Mouse (Mus musculus) left cerebral cortex, adult 6 months (tissue): ENCODE measurements around the gene 1700001P01Rik. TPM values are rescaled to one million over a fixed set of nuclear protein-coding genes. Genes with fewer than 3 reads are reported as not detected.

Source experiments
- long read RNA-seq, 2 experiments: library from polyadenylated mRNA; unstranded; transcript quantifications; one replicate each; pipeline ENCODE4 v2.0.0; 2019 to 2020
- polyA plus RNA-seq: library from polyadenylated mRNA; unstranded; fragments of <200 nt; fragmentation: Nextera tagmentation; gene quantifications from 2 replicates; pipeline ENCODE4 v1.2.3, GENCODE M21; 2021

1700001P01Rik gene
- polyA plus RNA-seq: 0.40 TPM in 1 of 2 replicates, not detected in the other
- long read RNA-seq, experiment 1: 0 reads
- long read RNA-seq, experiment 2: 0 reads

DNA sequence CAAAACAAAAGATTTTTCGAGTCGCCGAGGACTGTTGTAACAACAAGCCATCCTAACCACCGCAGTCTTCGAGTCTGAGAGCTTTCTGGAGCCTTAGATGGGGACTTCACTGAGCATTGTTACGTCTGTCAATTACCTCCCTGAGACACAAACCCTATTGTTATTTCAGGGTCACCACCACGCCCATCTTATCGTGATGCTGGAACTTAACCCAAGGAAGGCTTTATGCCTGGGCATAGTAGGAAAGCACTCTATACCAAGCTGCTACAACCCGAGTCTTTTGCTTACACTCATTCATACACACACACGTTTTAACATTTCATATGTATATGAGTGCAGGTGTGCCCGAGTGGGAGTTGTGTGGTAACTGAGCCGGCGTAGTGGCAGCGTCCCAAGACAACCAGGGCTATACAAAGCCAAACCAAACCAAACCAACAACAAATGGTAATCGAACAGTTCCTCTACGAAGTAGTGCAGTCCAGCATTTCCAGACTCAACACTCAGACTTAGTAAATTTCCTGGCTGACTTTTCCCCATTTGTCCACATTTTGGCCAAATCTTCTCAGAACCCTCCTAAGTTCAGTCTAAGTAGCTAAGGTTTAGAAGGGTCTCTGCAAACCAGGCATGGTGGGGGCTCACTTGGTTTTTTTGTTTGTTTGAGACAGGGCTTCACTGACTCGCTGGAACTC, at the start of gene 1700001P01Rik:
Gene 1700001P01Rik, minus strand, starts transcription at position 111 of the 689 bp plus-strand sequence.

DNA sequence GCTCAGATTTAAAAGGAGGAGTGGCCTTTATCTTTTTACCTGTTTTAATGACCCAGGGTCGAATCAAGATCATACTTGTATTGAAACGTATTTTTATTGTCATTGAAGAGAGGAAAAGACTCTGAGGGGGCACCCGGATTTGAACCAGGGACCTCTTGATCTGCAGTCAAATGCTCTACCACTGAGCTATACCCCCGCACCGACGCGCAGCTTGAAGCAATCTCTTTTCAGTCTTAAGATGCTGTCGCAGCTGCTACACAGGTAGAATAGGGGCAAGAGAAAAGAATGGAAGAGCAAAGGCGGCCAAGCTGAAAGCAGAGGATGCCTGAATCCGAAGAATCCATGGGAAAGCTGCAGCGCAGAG, 23.0 kb upstream of the 1700001P01Rik start, which contains the start of gene Lasp1:
Gene Lasp1, plus strand, starts transcription at position 219 of the 364 bp plus-strand sequence.

DNA sequence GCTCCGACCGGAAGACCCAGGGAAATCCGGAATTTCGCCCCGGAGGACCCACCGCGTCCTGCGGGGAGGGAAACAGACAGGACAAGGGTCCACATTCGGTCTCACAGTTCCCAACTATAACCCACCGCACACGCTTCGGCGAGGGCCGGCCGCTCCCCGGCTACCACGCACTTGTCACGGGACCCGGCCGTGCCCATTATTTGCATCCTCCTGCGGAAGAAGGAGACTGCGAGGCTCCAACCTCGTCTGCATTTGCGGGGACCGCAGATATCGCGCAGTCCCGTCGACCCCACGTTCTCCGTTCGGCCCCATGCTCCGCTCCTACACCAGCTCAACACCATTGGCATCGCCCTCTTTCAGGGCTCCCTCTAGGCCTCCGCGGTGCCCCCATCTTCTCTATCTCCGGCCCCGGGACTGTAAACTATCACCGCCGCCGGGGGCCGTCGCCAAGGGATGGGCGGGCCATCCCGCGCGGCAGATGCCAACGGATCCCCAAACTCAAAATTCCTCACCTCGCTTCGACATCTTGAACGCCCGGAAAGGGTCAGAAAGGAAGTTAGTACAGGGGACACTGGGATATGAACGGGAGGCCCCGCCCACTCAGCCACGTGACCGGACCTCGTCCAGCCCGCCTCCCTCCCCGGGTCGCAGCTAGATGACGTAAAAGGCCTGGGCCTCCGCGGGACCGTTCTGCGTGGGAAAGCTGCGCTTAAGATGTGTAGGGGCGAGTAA, 6.3 kb upstream of the 1700001P01Rik start, which contains the start of gene Rpl23:
Gene Rpl23, minus strand, starts transcription at position 606 of the 732 bp plus-strand sequence.

DNA sequence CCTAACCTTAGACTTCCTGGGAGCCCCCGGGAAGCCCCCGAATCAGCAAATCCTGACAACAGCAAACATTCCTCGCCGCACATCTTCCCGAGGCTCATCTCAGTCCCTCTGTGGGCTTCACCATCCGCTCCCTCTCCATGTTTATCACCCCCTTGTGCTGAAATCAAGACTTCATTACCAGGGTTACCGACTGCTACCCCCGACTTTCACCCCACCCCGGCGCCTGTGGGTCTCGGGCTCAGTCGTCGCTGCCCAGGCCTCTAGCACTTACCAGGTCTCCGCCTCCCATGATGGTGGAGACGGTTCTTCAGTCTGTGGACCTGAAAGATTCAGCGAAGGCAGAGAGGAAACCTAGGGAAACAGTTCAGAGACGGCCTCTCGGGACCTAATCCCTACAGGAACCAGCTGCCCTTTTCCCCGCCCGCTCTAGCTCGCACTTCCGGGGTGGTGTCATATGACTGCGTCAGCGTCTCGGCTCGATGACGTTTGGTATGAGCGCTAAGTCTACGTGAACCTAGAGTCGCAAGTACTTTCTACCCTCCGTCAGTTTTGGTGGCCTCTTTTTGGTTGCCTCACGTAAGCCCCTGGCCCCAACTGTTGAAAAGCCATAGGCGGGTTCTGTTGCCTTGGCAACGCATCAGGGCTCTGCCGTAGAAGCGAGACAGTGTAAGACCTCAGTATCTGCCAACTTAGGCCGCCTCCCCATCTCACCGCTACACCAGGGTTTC, 9.4 kb downstream of the 1700001P01Rik start, which contains the start of gene Cwc25:
Gene Cwc25, minus strand, starts transcription at position 403 of the 728 bp plus-strand sequence.

DNA sequence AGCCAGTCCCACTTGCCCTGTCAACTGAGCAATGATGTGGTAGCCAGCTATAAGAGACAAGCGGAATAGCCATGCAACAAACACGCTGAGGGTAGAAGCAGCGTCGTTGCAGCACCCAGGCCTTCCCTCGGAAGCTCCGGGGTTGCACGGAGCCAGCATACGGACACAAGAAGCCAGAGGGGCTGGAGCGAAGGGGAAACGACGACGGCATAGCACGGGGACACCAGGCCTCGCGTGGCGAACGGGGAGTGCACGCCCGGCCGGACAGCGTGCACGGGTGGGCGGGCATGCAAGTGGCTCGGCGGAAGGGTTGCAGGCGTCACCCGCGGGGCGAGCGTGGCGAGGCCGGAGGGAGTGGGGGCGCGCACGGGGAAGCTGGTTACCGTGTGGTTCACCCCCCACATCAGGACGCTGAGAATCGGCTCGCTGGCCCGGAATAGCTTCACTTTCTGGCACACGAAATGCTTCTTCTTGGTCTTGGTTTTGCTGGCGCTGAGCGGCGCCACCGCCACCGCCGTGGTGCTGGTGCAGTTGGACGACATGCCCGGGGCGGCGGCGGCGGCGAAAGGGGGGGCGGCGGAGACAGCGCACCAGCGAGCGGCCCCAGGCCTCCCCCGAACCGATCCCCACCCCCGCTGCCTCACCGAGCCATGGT, 31.5 kb downstream of the 1700001P01Rik start, which contains the start of gene Pip4k2b:
Gene Pip4k2b, minus strand, starts transcription at position 642 of the 655 bp plus-strand sequence.

Other genes starting within 250 kb of the 1700001P01Rik start
- gene Srcin1, start 199.7 kb downstream of the 1700001P01Rik start, polyA plus RNA-seq: 5.1 and 15.8 TPM in 2 replicates
- gene Epop, start 146.2 kb downstream of the 1700001P01Rik start, polyA plus RNA-seq: 5.4 and 70.5 TPM in 2 replicates
- gene Mllt6, start 112.5 kb downstream of the 1700001P01Rik start, polyA plus RNA-seq: 4.9 and 7.0 TPM in 2 replicates
- gene Cisd3, start 90.1 kb downstream of the 1700001P01Rik start, polyA plus RNA-seq: 79.1 and 82.1 TPM in 2 replicates
- gene Pcgf2, start 75.4 kb downstream of the 1700001P01Rik start, polyA plus RNA-seq: 3.4 and 5.3 TPM in 2 replicates
- gene Psmb3, start 72.5 kb downstream of the 1700001P01Rik start, polyA plus RNA-seq: 369 and 399 TPM in 2 replicates
- gene Pip4k2b, start 31.2 kb downstream of the 1700001P01Rik start, polyA plus RNA-seq: 2.9 and 3.2 TPM in 2 replicates
- 7.0 and 7.1 TPM in 2 replicates for gene Cwc25, start 9.4 kb downstream of the 1700001P01Rik start, polyA plus RNA-seq
- gene Rpl23, start 6.5 kb upstream of the 1700001P01Rik start, polyA plus RNA-seq: 578 and 861 TPM in 2 replicates
- gene Lasp1, start 23.1 kb upstream of the 1700001P01Rik start, polyA plus RNA-seq: 49.7 and 74.1 TPM in 2 replicates
- gene B230217C12Rik, start 64.9 kb upstream of the 1700001P01Rik start, polyA plus RNA-seq: 92.0 and 101 TPM in 2 replicates
- 1.6 and 2.0 TPM in 2 replicates for gene Fbxo47, start 108.2 kb upstream of the 1700001P01Rik start, polyA plus RNA-seq
- 22.9 and 30.2 TPM in 2 replicates for gene Plxdc1, start 210.5 kb upstream of the 1700001P01Rik start, polyA plus RNA-seq
- 7.6 and 9.7 TPM in 2 replicates for gene Arl5c, start 220.3 kb upstream of the 1700001P01Rik start, polyA plus RNA-seq
- gene Cacnb1, start 247.1 kb upstream of the 1700001P01Rik start, polyA plus RNA-seq: 35.4 and 44.8 TPM in 2 replicates